Comparison of ENCODE assay signal across 10 mouse cellular contexts in the genomic region with DNA sequence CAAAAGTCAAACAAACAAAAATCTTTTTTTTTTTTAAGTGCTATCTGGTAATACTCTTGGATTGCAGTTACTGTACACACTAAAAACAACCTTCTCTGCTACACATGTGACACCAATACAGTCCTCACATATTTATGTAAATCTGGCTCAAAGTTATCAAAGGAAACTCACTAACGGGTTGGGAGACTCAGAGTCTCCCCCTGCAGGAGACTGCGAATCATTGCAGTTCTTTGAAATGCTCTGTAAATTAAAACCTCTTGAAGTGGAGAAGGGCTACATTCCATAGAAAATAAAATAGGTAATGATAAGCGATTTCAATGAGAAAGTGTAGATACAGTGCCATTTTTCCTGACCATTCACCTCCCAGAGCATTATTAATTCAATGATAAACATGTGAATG.
DNase-seq lines count a peak whose midpoint lies in the region; ATAC-seq and TF ChIP-seq lines count a peak whose summit lies in the region.
"Had no signal": no experiment of that assay in that cellular context is flagged by ENCODE, and none has a peak within 500 bp of the region (broad histone marks: within the 10 kb centered on the region; RNA-seq: fewer than 3 reads in every experiment).

No protein-coding gene starts in this region.

- no peak overlapping the region for H3K4me2 ChIP-seq in neural tube, embryonic 13.5 days
- 0 out of 2 replicates have a peak overlapping the region, but pooled peaks have one; percentile 1 for H3K4me2 ChIP-seq in hindbrain, embryonic 14.5 days (replicated peaks)

- TF ChIP-seq CTCF in gastrocnemius, adult 2 months (IDR thresholded peaks at IDR 0.05) = peak; percentile 71

- intact Hi-C loops in gastrocnemius, adult 2 months (cut with DNase I) = loop anchor here (2.0 kb wide), 1 partner anchor 40 kb away; no protein-coding TSS in a partner anchor

- no peak overlapping the region for H3K9ac ChIP-seq in neural tube, embryonic 13.5 days
- no peak overlapping the region for H3K9ac ChIP-seq in hindbrain, embryonic 14.5 days

- H3K4me3 ChIP-seq in gastrocnemius, adult 2 months = no peak overlapping the region
- no peak overlapping the region for H3K4me3 ChIP-seq in neural tube, embryonic 13.5 days
- H3K4me3 ChIP-seq in hindbrain, embryonic 14.5 days (replicated peaks; ENCODE audit: low read length) = no peak overlapping the region

- peaks cover 36% of the 10 kb centered on the region for H3K4me1 ChIP-seq in neural tube, embryonic 13.5 days (replicated peaks)
- peaks cover 14% of the 10 kb centered on the region; the same call in 1 of the 2 replicates for H3K4me1 ChIP-seq in hindbrain, embryonic 14.5 days (replicated peaks; ENCODE audit: control insufficient read depth, insufficient read depth, low read length)

- H3K9me3 ChIP-seq in neural tube, embryonic 13.5 days = no peaks in the 10 kb centered on the region
- H3K9me3 ChIP-seq in hindbrain, embryonic 14.5 days (ENCODE audit: control insufficient read depth, low read length) = no peaks in the 10 kb centered on the region

- no peak overlapping the region for H3K27ac ChIP-seq in gastrocnemius, adult 2 months
- H3K27ac ChIP-seq in neural tube, embryonic 13.5 days (replicated peaks) = peak overlapping the region; percentile 67
- H3K27ac ChIP-seq in hindbrain, embryonic 14.5 days = peak overlapping the region; percentile 80

- no peak for DNase-seq in gastrocnemius, adult 2 months
- DNase-seq in gastrocnemius, postnatal 4 days (ENCODE audit: low spot score in 2 of 2) = no peak
- no peak for DNase-seq in neural tube, embryonic 10.5 days (ENCODE audit: extremely low spot score, low spot score)
- no peak for DNase-seq in hindbrain, embryonic 14.5 days (ENCODE audit: low spot score)
- no peak for DNase-seq in ovary, postnatal 14 days (ENCODE audit: low spot score)
- DNase-seq in layer of hippocampus, adult 9-11 months = no peak
- no peak for DNase-seq in kidney, postnatal 14 days
- DNase-seq: cerebellum, adult 11 months; lung, postnatal 14 days had no signal

- 29% methylated on average over 3 of the region's 3 CpGs for WGBS in neural tube, embryonic 13.5 days
- WGBS in hindbrain, embryonic 14.5 days = 27% methylated on average over 3 of the region's 3 CpGs

- H3K27me3 ChIP-seq in neural tube, embryonic 13.5 days = no peaks in the 10 kb centered on the region
- no peaks in the 10 kb centered on the region for H3K27me3 ChIP-seq in hindbrain, embryonic 14.5 days (ENCODE audit: control insufficient read depth, insufficient read depth, low read length)

- ATAC-seq in neural tube, embryonic 13.5 days (ENCODE audit: low read depth) = no peak
- ATAC-seq in hindbrain, embryonic 14.5 days (ENCODE audit: low FRiP score) = no peak

- H3K36me3 ChIP-seq in neural tube, embryonic 13.5 days = peaks cover 2% of the 10 kb centered on the region; the same call in 1 of the 2 replicates
- H3K36me3 ChIP-seq in hindbrain, embryonic 14.5 days (replicated peaks; ENCODE audit: control insufficient read depth, insufficient read depth) = no peaks in the 10 kb centered on the region
